Mouse (Mus musculus): ENCODE data around the gene Rpl37a.

Rpl37a gene

DNA sequence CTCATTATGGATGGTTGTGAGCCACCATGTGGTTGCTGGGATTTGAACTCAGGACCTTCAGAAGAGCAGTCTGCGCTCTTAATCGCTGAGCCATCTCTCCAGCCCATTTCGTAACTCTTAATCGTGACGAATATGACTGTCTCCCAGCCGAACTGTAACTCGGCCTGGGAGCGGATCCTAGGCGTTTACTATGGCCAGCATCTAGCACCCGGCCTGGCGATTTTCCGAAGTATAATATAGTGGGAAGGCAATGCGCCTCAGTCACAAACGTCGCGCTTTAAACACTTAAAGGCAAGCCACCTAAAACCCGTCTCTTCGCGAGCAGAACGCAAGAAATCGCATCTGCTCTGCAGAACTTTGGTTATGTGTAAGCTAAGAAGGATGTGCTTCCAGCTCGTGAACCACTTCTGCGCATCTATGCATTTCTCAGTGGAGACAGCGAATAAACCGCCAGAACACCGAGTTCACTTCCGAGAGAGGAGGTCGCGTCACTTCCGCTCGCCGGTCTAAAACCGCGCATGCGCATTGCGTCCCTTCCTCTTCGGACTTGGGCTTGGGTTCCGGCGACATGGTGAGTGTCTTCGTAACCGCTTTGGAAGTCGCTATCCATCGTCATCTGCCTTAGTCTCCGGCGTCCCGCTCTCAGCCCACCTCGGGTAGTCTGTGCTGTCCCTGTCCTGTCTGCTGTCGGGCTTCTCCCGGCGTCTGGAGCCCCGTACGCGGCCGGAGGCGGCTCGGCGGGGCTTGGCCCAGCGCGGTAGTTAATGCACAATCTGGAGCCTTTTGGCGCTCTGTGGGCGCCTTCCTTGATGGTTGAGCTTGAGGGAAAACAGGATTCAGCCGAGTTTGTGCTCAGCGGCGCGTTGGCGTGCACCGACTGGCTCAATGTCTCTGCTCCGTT is at the start of gene Rpl37a:
TSS of gene Rpl37a (plus strand) at position 538 of the 901 bp plus-strand sequence.
- DNase-seq (ENCODE audit: low spot score in 2 of 2): peak; percentile 95

DNA sequence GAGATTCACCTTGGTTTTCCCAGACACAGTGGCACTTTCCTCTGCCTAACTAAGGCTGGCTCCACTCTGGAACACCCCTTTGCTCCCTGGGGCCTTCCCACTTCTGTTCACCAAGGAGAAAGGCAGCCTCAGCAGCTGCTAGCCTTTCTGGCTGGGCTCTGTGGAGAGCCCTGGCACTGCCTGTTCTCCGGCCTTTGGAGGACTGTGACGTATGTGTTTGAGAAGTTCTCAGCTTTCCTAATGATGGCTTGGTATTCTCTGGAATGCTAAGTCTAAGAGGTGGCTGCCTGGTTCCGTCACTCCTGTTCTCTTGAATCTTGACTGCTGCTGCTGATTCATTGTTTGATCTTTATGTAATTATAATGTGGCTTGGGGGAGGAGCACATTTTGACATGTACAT is 38.0 kb upstream of the Rpl37a start:
- DNase-seq (ENCODE audit: low spot score in 2 of 2): no peak

DNA sequence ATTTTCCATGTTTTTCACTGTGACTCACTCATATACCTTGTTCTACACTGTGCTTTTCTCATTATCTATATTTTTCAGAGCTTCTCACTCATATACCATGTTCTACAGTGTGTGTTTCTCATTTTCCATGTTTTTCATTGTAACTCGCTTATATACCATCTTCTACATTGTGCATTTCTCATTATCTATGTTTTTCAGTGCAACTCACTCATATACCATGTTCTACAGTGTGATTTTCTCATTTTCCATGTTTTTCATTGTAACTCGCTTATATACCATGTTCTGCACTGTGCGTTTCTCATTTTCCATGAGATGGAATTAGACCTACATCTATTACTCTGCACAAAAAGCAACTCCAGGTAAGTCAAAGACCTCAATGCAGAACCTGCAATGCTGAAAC is 14.8 kb upstream of the Rpl37a start:
- DNase-seq (ENCODE audit: low spot score in 2 of 2): no peak

DNA sequence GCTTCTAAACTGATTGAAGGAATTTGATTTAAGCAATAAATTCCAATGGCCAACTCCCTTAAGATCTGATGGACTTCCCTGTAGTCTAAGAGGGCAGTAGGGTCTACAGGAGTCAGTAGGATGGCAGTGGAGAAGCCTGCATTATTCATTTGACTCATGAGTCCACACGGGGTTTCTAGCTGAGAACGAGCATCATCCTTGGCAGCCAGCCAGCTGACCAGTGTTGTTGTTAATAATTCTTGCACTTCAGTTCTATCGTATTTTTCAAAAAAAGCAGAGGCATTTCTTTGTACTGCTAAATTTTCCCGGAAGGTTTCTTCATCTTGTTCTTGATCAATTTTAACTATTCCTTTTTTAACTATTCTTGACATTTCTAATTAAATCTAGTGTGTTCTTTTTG is 12.4 kb upstream of the Rpl37a start:
- no peak for DNase-seq (ENCODE audit: low spot score in 2 of 2)

DNA sequence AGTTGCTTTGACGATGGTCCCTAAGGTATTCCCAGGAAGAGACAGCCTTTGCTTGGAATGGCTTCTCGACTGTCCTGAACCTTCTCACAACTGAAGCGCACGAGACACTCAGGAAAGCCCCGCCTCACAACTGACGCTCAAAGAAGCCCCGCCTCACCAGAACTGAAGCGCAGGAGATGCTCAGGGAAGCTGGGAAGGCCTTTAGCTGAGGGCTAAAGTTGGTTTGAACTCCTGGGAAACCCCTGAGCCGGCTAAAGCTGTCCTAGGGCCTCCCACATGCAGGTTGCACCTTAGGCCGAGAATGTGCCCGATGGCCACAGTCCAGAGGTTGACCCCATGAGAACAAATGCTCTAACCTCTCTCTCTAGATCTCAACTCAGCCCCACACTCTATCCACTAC is 10.6 kb upstream of the Rpl37a start, which contains the start of gene Ankar:
TSS of gene Ankar (minus strand) at position 101 of the 400 bp plus-strand sequence.
- DNase-seq (ENCODE audit: low spot score in 2 of 2): no peak

DNA sequence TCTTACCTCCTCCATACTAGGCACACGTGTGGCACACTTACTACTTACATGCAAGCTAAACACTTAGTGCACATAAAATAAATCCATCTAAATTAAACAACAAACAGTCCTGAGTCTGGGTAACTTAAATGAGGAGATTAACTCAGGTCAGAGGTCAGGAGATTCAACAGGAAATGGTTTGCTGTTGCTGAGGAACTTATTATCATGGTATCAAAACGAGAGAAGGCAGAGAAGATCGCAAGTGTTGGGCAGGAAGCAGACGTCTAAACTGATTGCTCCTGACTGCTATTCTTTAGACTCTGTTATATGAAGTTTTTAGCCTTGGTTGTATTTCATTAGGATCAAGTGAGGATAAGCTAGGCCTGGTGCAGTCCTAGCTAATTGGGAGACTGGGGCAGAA is 3.6 kb upstream of the Rpl37a start:
- no peak for DNase-seq (ENCODE audit: low spot score in 2 of 2)

DNA sequence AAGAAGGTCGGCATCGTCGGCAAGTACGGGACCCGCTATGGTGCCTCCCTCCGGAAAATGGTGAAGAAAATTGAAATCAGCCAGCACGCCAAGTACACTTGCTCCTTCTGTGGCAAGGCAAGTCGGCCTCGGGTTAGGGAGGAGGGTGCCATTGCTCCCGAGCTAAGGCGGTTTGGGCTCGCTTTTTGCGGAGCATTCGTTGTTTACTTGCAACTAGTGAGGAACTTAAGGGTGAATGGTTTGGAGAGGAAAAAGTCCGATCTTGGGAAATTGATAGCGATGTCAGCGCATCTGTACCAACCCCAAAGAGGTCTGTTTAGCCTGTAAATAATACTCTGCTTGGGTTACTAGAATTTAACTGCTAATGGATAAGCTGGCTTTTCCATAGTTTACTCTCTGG is 594 bp downstream of the Rpl37a start:
- DNase-seq (ENCODE audit: low spot score in 2 of 2): peak; percentile 13 to 17

DNA sequence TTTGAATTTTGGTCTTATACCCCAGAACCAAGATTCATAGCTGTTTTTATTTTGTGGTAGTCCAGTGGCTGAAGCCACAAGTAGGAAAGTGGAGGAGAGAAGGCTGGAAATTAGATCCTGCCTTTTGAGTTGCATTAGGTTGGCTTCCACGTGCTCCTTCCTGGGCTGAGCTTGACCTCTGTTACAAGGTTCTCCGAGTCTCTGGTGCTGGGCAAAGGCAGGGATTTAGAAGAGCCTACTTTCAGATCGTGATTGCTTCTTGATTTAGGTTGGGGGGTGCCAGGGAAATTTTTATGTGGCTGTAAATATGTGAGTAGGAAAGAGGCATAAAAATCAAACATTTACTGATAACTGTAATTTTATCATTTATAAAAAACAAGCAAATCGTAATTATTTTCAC is 3.5 kb downstream of the Rpl37a start:
- no peak for DNase-seq (ENCODE audit: low spot score in 2 of 2)

DNA sequence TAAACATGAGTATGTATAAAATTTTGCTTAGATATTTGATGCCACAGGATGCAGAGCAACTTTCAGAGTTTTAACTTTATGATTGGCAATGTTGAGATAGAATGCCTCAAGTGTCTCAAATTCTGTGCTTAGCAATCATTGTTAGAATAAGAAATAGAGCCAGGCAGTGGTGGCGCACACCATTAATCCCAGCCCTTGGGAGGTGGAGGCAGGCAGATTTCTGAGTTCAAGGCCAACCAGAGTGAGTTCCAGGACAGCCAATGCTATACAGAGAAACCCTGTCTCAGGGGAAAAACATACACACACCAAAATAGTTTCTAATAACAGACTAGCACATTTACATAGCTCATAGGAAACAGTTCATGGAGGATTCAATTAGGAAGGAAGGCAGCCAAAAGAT is 4.0 kb downstream of the Rpl37a start:
- no peak for DNase-seq (ENCODE audit: low spot score in 2 of 2)

DNA sequence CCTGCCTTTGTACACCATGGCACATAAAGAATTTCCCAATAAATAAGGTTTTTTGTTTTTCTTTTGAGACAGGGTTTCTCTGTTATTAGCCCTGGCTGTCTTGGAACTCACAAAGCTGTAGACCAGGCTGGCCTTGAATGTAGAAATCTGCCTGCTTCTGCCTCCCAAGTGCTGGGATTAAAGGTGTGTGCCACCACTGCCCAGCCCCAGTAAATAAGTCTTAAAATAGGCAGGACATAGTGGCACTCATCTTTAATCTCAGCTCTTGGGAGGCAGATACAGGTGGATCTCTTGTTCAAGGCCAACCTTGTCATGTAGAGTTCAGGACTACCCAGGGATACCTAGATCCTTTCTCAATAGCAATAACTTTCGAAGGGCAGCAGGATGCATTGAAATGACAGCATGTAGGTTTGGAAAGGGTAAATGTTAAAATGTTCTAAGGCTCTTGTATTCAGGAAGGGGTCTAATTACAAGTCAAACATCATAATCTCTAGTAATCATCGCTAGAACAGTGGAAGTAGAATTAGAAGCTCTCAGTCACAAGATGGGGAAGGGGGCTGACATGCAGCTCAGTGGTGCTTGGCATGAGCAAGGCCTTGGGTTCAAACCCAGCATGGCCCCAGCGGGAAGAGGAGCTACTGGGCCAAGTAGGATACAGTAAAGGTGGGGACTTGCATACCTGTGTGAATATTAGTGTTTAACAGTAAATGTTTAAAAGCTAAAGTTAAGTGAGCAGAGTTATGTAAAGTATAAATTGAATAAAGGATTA is 4.7 kb downstream of the Rpl37a start:
- DNase-seq (ENCODE audit: low spot score in 2 of 2): no peak

DNA sequence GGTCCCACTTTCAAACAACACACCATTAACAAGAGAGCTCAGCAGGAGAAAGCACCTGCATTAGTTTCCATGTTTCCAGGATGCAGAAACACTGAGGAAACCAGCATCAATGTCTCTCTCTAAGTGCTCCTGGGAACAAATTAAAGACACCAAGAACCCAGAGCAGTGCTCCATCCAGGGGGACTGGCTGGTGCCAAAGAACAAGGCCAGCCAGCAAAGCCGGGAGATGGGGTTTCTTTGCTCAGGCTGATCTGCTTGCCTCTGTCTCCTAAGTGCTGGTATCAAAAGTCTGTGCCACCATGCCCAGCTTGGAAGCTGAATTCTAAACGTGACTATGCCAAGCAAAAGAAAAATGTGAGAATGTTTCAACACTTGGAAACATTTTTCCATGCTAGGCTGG is 5.3 kb downstream of the Rpl37a start:
- no peak for DNase-seq (ENCODE audit: low spot score in 2 of 2)

DNA sequence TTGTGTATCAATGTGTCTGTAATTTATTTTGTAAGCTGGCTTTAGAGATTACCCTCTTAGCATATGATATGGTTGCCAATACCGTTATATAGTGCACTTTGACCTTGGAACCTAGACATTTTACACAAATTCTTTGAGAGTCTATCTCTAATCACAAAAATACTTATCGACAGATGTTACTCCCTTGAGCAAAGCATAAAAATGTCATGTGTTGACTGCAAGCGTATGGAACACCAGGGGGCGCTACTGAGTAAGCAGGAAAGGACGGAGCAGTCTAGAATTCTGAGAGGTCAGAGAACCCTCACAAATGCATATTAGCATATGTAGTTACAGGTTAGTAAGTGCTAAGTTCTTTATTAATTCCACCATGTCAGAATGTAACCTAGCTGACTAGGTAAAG is 5.8 kb downstream of the Rpl37a start:
- DNase-seq (ENCODE audit: low spot score in 2 of 2): peak; percentile 54 to 72

DNA sequence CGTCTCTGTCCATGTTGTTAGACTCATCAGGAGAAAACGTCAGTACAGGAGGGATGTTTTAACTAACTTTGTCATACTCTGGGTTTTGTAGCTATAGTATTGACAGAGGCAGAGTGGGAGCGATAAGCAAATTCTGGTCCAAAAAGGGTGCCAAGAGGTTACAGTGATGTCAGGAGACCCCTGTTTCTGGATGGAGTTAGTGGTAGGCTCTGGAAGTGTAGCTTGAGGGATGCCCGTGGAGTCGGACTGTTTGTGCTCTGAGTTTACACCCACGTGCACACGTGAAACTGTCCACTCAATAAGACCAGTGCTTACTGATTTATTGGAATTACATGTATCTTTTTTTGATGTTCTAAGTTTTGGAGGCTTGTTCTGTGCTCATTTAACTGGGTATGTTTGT is 6.5 kb downstream of the Rpl37a start:
- DNase-seq (ENCODE audit: low spot score in 2 of 2): no peak

DNA sequence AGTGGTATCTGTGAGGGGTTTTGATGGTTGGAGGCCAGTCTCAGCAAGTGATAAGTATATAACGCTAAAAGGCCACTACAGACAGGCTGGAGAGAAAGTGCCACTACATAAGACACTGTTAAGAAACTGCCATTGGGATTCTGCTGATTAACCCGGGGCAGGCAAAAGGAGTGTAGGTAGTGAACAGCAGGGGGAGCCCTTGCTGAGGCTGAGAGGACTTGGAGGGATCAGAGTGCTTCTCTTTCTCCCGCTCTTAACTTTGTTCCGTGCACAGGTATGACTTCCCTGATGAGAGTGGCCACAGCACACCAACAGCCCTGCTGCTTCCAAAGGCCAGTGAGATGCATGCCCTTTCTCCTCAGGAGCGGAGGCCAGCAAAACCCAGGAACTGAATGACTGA is 7.8 kb downstream of the Rpl37a start:
- DNase-seq (ENCODE audit: low spot score in 2 of 2): peak; percentile 28 to 44

DNA sequence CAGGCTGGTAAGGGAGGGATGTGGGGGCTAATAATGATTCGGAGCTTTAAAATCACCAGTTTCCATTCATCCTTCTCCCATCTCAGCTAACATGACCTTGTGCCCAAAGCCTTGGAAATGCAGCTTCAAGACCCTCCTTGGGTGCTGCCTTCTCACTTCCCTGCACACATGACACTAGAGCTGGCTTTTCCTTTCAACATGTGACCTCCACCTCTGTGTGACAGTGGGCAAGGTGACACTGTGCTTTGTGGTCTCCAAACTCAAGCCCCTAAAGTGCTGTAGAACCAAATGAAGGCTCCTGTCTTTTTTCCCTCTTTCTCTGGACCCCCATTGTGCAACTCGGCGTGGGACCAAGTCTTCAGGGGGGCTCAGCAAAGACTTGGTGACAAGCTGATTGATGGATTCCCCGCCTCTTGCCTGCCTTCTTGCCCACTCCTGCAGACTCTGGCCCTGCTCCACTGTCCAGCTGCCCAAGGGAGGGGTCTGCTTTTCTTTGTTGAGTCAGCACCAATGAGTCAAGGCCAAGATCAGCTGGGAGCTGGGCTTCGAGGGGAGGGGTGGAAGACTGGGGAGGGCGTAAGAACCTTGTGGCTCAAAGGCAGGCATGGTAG is 9.1 kb downstream of the Rpl37a start:
- DNase-seq (ENCODE audit: low spot score in 2 of 2): no peak

DNA sequence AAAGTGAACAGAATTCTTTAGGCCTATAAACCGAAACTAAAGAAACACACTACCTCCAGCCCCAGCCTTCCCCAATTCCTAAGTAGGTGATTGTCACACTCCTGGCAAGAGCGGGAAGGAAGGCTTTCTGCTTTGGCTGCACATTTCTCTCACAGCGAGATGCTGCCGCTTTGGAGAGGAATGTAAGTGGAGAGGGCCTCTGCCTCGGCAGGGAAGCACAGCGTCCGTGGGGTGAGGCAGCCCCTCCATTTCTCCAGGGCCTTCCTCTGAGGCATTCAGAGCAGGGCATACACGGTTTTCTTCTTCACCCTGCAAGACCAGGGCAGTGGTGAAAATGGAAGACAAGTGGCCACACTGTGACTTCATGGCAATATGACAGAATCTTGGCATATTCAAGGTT is 11.6 kb downstream of the Rpl37a start:
- DNase-seq (ENCODE audit: low spot score in 2 of 2): no peak

DNA sequence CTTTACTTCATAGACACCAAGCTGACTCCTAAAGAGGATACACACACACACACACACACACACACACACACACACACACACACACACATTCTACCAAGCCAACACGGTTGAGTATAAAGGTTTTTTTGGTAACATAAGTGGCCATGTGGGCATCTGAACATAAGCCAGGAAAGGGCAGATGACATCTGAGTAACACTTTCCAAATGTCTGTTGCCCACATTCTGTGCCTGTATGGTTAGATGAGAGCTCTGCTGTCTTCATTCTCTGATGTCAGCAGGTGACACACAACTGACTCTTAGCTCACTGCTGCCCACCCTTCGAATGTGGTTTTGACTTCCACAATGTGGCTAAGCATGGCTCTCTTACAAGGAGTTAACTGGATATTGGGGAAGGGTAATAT is 13.3 kb downstream of the Rpl37a start:
- no peak for DNase-seq (ENCODE audit: low spot score in 2 of 2)

DNA sequence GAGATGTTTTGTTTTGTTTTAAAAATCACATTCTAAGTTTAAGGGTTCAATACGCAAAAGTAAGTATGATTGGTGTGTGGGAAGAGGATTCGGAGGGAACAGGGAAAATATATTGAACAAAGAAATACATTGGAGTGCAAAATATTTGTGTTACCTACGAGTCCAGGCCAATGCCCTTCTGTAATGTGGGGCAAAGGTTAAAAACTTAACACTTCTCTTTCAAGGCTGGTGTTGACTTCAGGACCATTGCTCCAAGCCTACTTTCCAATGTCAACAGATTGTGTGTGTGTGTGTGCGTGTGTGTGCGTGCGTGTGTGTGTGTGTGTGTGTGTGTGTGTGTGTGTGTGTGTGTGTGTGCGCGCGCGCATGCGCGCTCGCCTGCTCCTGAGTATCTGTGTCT is 14.9 kb downstream of the Rpl37a start:
- no peak for DNase-seq (ENCODE audit: low spot score in 2 of 2)

DNA sequence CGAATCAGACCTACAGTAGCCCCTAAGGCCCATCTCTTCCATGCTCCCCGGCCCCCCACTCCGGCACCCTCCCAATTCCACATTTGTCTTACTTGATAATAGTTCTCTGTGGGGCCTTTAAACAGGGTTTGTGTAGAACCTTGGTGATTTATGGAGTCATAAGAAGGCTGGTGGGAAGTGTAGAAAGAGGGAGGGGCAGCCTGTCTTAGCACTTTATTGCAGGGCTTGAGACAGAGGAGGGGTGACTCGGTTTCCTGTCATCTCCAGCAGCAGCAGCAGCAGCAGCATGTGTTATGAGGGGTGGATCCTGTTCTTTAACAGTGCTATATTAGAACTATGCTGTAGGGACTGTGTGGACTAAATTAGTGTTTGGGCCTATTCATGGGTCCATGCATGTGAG is 17.7 kb downstream of the Rpl37a start:
- DNase-seq (ENCODE audit: low spot score in 2 of 2): no peak

DNA sequence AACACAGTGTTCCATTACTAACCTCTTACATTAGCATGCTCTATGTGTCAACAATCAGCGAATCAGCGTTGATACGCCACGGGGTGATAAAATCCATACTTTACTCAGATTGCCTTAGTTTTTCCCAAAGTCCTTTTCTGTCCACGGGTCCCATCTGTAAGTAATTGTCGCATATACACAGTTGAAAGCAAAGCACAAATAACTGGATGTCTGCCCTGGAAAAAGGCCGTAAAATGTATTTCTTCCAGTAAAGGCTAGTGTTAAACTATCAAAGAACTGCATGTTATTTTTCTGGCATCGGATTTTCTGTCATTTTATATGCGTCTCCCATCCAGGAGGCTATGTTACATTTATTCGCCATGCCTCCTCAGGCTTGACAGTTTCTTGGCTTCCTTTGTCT is 19.0 kb downstream of the Rpl37a start:
- no peak for DNase-seq (ENCODE audit: low spot score in 2 of 2)

DNA sequence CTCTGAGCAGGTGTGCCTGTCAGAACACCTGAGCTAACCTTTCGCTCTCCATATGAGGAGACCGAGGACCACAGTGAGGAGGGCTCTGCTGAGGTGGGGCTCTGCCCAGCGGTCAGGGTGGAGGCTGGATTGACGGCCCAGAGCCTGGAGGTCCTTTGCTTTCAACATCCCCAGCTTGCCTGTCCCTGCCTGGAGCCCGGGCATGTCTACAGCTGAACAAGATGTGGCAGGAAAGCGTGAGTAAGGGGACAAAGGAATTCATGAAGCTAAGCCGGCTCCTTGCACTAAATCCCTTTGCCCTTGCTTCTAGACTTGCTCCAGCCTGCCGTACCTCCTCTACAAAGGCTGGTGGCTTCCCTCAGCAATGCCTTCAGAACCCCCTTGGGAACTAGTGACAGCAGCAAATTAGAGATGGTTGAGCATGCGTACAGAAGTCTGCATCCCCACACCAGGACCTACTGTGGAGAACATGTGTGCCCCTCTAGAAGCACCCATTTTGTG is 22.2 kb downstream of the Rpl37a start:
- DNase-seq (ENCODE audit: low spot score in 2 of 2): no peak

DNA sequence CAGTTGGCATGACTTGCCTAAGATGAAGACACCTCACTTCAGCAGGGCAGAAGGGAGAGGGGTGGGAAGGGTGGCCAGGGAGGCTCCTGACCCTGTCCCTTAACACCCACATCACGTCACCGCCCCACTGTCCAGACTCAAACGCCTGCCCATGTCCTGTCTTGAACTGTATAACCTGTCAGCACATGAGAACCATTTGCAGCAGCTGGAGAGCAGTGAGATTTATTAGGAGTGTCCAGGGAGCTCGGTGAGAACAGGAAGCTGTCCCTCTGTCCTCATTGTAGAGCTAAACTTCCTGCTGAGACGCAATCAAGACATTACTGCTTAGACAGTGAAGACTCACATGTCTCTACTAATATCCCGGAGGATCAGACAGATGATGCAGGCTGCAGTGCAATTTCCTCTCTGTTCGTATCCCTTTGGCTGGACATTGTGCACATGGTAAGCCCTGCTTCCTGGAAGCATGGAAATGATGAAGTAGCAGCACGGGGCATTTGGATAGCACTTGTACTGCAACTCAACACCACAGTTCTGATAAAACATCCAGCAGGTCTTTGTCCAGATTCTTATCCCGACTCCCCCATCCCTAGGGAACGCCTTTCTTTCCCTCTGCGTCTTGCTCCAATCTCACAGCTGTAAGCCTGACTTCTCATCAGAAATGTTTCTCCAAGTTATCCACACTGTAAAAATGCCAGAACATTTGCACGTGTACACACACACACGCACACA is 25.5 kb downstream of the Rpl37a start:
- no peak for DNase-seq (ENCODE audit: low spot score in 2 of 2)
